Mouse (Mus musculus) layer of hippocampus, postnatal 36 days (tissue): ENCODE measurements around the gene Man2a2. TPM values are rescaled to one million over a fixed set of nuclear protein-coding genes. Genes with fewer than 3 reads are reported as not detected.
"Not testable (repeated sequence)": the region's sequence is repeated elsewhere in the genome, so short reads cannot be mapped to it uniquely, and the experiment has no call there.

Experiments used
- DNase-seq, 2 experiments: peaks; one replicate each; pipeline ENCODE4 v3.0.0; 2022
- total RNA-seq, 2 experiments: library from RNA; stranded (reverse); gene quantifications; 2 replicates each; pipeline ENCODE4 v1.2.3; 2021

The Man2a2 gene
- total RNA-seq, 2 experiments from 2014 or later: 144 to 156 TPM

GRCm38 (mm10) chr7:80331433-80331832 is 39.7 kb downstream of the Man2a2 start:
- DNase-seq: no peak

- DNase-seq: no peak
Measured at GRCm38 (mm10) chr7:80330278-80330677, 40.9 kb downstream of the Man2a2 start.

- no peak for DNase-seq
Measured at GRCm38 (mm10) chr7:80326076-80326475, 45.1 kb downstream of the Man2a2 start.

GRCm38 (mm10) chr7:80325292-80325868 is 45.8 kb downstream of the Man2a2 start:
- DNase-seq: no peak

- not testable (repeated sequence) for DNase-seq
Measured at GRCm38 (mm10) chr7:80324816-80325119, 46.4 kb downstream of the Man2a2 start.

GRCm38 (mm10) chr7:80324043-80324815 is 46.9 kb downstream of the Man2a2 start, which contains the start of gene Rccd1:
TSS of gene Rccd1 (minus strand) at chr7:80324454.
- DNase-seq: peak; percentile 92 to 96

GRCm38 (mm10) chr7:80323336-80323735 is 47.8 kb downstream of the Man2a2 start:
- DNase-seq: no peak

- no peak for DNase-seq
Measured at GRCm38 (mm10) chr7:80319846-80320496, 51.2 kb downstream of the Man2a2 start.

GRCm38 (mm10) chr7:80318670-80319069 is 52.5 kb downstream of the Man2a2 start:
- no peak for DNase-seq

- DNase-seq: no peak
Measured at GRCm38 (mm10) chr7:80317439-80318115, 53.6 kb downstream of the Man2a2 start.

- DNase-seq: no peak
Measured at GRCm38 (mm10) chr7:80315733-80316132, 55.4 kb downstream of the Man2a2 start.

GRCm38 (mm10) chr7:80310771-80311170 is 60.4 kb downstream of the Man2a2 start:
- DNase-seq: no peak

GRCm38 (mm10) chr7:80307766-80308165 is 63.4 kb downstream of the Man2a2 start:
- no peak for DNase-seq

- DNase-seq: no peak
Measured at GRCm38 (mm10) chr7:80301522-80301921, 69.7 kb downstream of the Man2a2 start.

GRCm38 (mm10) chr7:80299568-80299967 is 71.6 kb downstream of the Man2a2 start:
- DNase-seq: no peak

Other genes starting within 250 kb of the Man2a2 start
- gene Sema4b, start 184.5 kb downstream of the Man2a2 start, total RNA-seq: 10 to 100 TPM; 21.6 to 24.1 TPM
- 10 to 100 TPM; 21.0 to 25.4 TPM for gene Cib1, start 138.6 kb downstream of the Man2a2 start, total RNA-seq
- 1 to 10 TPM; 6.9 to 7.3 TPM for gene Gdpgp1, start 138.5 kb downstream of the Man2a2 start, total RNA-seq
- 1 to 10 TPM; 1.7 to 2.9 TPM for gene Ttll13, start 125.0 kb downstream of the Man2a2 start, total RNA-seq
- gene Ngrn, start 110.2 kb downstream of the Man2a2 start, total RNA-seq: 10 to 100 TPM; 41.4 to 44.5 TPM
- 10 to 100 TPM; 21.6 to 24.3 TPM for gene Vps33b, start 101.7 kb downstream of the Man2a2 start, total RNA-seq
- 1 to 10 TPM; 1.5 to 2.4 TPM for gene Prc1, start 76.9 kb downstream of the Man2a2 start, total RNA-seq
- gene Rccd1, start 46.9 kb downstream of the Man2a2 start, total RNA-seq: 10 to 100 TPM; 13.2 to 16.6 TPM
- 10 to 100 TPM; 38.1 to 39.5 TPM for gene Unc45a, start 30.4 kb downstream of the Man2a2 start, total RNA-seq
- gene Hddc3, start 28.3 kb downstream of the Man2a2 start, total RNA-seq: 10 to 100 TPM; 42.2 to 45.1 TPM
- 1 to 10 TPM; 5.5 to 7.8 TPM for gene Fes, start 16.6 kb upstream of the Man2a2 start, total RNA-seq
- 10 to 100 TPM; 39.7 to 45.4 TPM for gene Furin, start 34.1 kb upstream of the Man2a2 start, total RNA-seq
- gene Blm, start 163.7 kb upstream of the Man2a2 start, total RNA-seq: 1 to 10 TPM; 2.0 to 4.7 TPM